Mouse (Mus musculus) ovary, adult 2 months (tissue): ENCODE measurements around the gene Pde9a. TPM values are rescaled to one million over a fixed set of nuclear protein-coding genes. Genes with fewer than 3 reads are reported as not detected.

Experiments used
- polyA plus RNA-seq: library from polyadenylated mRNA; depleted of rRNA; stranded (reverse); fragments of >200 nt; gene quantifications from 2 replicates; pipeline ENCODE4 v1.2.3, GENCODE M21; 2012; rRNA removed

Pde9a gene
- 19.7 and 31.7 TPM in 2 replicates for polyA plus RNA-seq

GRCm38 (mm10) chr17:31385671-31386665 lies at the start of gene Pde9a:
Gene Pde9a, plus strand, starts transcription at chr17:31386210.

DNA sequence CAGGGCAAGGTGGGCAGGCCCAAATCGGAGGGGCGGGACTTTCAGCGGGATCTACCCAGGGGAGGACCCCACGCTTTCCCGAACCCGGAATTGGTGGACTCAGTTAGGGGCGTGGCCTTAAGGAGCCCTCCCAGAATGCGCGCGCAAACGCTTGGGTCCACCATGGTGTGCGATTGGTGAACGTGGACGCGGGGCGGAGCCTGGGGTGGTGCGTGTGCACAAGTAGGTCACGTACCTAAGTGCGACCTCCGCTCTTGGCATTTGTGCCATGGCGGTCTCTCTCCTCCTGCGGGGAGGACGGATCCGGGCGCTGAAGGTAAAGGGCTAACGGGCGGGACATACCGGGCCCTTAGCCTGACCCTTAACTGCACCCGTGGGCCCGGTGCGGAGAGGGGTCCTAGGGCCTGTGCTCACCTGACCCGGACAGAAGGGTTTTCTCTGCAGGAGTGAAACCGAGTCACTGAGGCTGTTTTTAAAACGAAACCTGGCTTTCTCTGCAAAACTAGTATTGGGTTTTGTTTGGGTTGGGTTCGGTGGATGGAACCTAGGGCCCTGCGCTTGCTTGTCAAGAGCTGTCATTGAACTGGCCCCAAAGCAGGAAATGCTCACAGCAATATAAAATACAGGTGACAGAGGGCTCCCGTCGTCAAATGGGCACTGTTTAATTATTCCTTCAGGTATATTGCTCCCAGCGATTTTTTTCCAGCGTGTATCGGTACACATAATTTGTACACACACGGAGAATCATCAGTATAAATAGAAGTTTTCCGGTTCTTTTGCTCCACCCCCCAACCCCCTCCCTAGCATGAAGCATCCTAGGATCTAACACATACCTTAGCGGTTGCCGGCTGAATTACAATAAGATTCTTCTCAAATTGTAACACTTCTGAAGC lies 134.2 kb downstream of the Pde9a start, which contains the start of the genes Wdr4 and Ndufv3:
Gene Wdr4 (minus strand): TSS at position 35 of the 893 bp plus-strand sequence.
Gene Ndufv3 (plus strand): TSS at position 170 of the 893 bp plus-strand sequence.

Other genes starting within 250 kb of the Pde9a start
- 0.82 TPM in 1 of 2 replicates, not detected in the other for gene Tff2, start 241.9 kb upstream of the Pde9a start, polyA plus RNA-seq
- 0.34 and 3.0 TPM in 2 replicates for gene Tff1, start 220.9 kb upstream of the Pde9a start, polyA plus RNA-seq
- 0.06 TPM in 1 of 2 replicates, not detected in the other for gene Tmprss3, start 187.2 kb upstream of the Pde9a start, polyA plus RNA-seq
- gene Ubash3a, start 178.3 kb upstream of the Pde9a start, polyA plus RNA-seq = 1.2 and 2.0 TPM in 2 replicates
- 6.4 and 7.8 TPM in 2 replicates for gene Rsph1, start 108.8 kb upstream of the Pde9a start, polyA plus RNA-seq
- 15.2 and 18.6 TPM in 2 replicates for gene Slc37a1, start 99.4 kb upstream of the Pde9a start, polyA plus RNA-seq
- gene Wdr4, start 133.8 kb downstream of the Pde9a start, polyA plus RNA-seq = 64.5 and 67.7 TPM in 2 replicates
- 84.0 and 145 TPM in 2 replicates for gene Ndufv3, start 133.9 kb downstream of the Pde9a start, polyA plus RNA-seq
- 43.8 and 47.2 TPM in 2 replicates for gene Pknox1, start 178.5 kb downstream of the Pde9a start, polyA plus RNA-seq